Mouse (Mus musculus) cerebellum, adult 2 months (tissue): Measurements from ENCODE around the gene Klhl33.
"Not testable (repeated sequence)": the region's sequence is repeated elsewhere in the genome, so short reads cannot be mapped to it uniquely, and the experiment has no call there.

ENCODE experiments used
- CTCF ChIP-seq: fragments of 200-500 bp; IDR thresholded peaks from 2 replicates; pipeline ENCODE4 v1.5.1; 2011; ENCODE audit warnings: low read depth, mild to moderate bottlenecking, control low read depth, low read length, moderate library complexity, borderline replicate concordance; ENCODE audit not compliant: insufficient read depth
- POLR2A ChIP-seq: fragments of 200-500 bp; IDR thresholded peaks from 2 replicates; pipeline ENCODE4 v1.6.1; 2011; ENCODE audit warnings: low read length, control low read depth, borderline replicate concordance; ENCODE audit not compliant: insufficient read depth

GRCm38 (mm10) chr14:50923437-50923836 lies 26.1 kb upstream of the Klhl33 start:
- not testable (repeated sequence) for TF ChIP-seq CTCF, POLR2A
